Mouse (Mus musculus): ENCODE data around the gene Ttc23.

Ttc23 gene

GRCm38 (mm10) chr7:67801022-67801421 is 153.8 kb downstream of the Ttc23 start:
- DNase-seq (ENCODE audit: low read depth, low spot score) = no peak

GRCm38 (mm10) chr7:67803015-67803856 is 156.0 kb downstream of the Ttc23 start:
- peak; percentile 86 for DNase-seq (ENCODE audit: low read depth, low spot score)

GRCm38 (mm10) chr7:67803857-67804215 is 156.6 kb downstream of the Ttc23 start:
- DNase-seq (ENCODE audit: low read depth, low spot score) = no peak

Measured in ZHBTc4 (cell line).